ENCODE assay signal across 16 mouse cellular contexts in the genomic region with DNA sequence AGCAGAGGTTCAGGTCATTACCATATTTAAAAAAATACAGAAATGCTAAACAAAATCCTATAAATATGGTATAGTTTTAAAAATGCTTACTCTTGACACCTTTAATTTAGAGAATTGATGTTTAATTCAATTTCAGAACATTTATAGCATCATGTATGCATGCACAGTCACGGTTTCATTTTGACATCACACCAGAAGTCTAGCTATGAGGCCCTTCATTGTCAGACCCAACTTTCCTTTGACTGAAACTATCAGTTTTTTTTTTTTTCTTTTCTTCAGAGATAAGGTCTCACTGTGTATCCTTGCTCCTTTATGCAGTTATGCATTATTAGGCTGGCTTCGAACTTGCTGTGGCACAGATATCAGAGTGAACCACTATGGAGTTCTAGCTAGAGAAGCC.
DNase-seq lines count a peak whose midpoint lies in the region; TF ChIP-seq lines count a peak whose summit lies in the region.
"Had no signal": no experiment of that assay in that cellular context is flagged by ENCODE, and none has a peak within 500 bp of the region (broad histone marks: within the 10 kb centered on the region; RNA-seq: fewer than 3 reads in every experiment).

No protein-coding gene starts in this region.

- H3K9ac ChIP-seq in CH12.LX (ENCODE audit: insufficient read depth, low read depth): no peak overlapping the region

- no peak for DNase-seq in CH12.LX (ENCODE audit: extremely low read depth)
- no peak for DNase-seq in thymus, postnatal 14 days
- DNase-seq: adrenal gland, adult 2 months; adrenal gland, adult 8-10 months; adrenal gland, postnatal 10 days; adrenal gland, postnatal 14 days; adrenal gland, postnatal 25 days; adrenal gland, postnatal 36 days; B cell, adult 2 months; cerebellum, adult 11 months; cerebellum, adult 11-12 months; cerebellum, adult 18-20 months; cerebellum, adult 2 months; cerebellum, adult 8-10 months had no signal

- H3K79me2 ChIP-seq in CH12.LX (replicated peaks; ENCODE audit: control insufficient read depth, extremely low read depth, insufficient read depth, poor library complexity, severe bottlenecking): no peaks in the 10 kb centered on the region

- no peak for TF ChIP-seq CTCF in CH12.LX (conservative IDR thresholded peaks at IDR 0.05 in 1 of 2, IDR thresholded peaks at IDR 0.05 in 1 of 2; ENCODE audit: low read depth in 2 of 2, low read length in 2 of 2)

- TF ChIP-seq RAD21 in CH12.LX (IDR thresholded peaks at IDR 0.05; ENCODE audit: low read depth, low read length): no peak

- no peak for TF ChIP-seq EP300 in CH12.LX (IDR thresholded peaks at IDR 0.05; ENCODE audit: low read length)

- dilution Hi-C loops in CH12.LX (cut with MboI; ENCODE audit: extremely low pct_ligation_motif_present, extremely low pct_unique_long_range_greater_than_20kb, low sequenced_read_pairs): no loop called here

- H3K4me3 ChIP-seq in CH12.LX (replicated peaks in 1 of 3; ENCODE audit: low read depth in 2 of 3, low read length in 2 of 3, poor library complexity in 1 of 3): no peak overlapping the region

- no peak overlapping the region for H3K27ac ChIP-seq in CH12.LX (ENCODE audit: insufficient read depth, low read depth)

- H3K36me3 ChIP-seq in CH12.LX (replicated peaks in 1 of 2; ENCODE audit: control insufficient read depth in 1 of 2, insufficient read depth in 1 of 2, low read length in 1 of 2): no peaks in the 10 kb centered on the region
- H3K36me3 ChIP-seq: G1E had no signal

- in situ Hi-C loops in CH12.LX (cut with MboI; ENCODE audit: low pct_ligation_motif_present, low pct_unique_long_range_greater_than_20kb, low sequenced_read_pairs): no loop called here

- peaks cover 5 to 16% of the 10 kb centered on the region in 2 experiments for H3K4me1 ChIP-seq in CH12.LX (ENCODE audit: control insufficient read depth in 1 of 2, insufficient read depth in 2 of 2)

- no peaks in the 10 kb centered on the region for H3K9me3 ChIP-seq in CH12.LX (replicated peaks; ENCODE audit: low read length)
- H3K9me3 ChIP-seq: G1E had no signal

- no peak overlapping the region for H3K4me2 ChIP-seq in CH12.LX (ENCODE audit: insufficient read depth, low read depth, poor library complexity, severe bottlenecking)

- no peak for TF ChIP-seq POLR2A in CH12.LX (IDR thresholded peaks at IDR 0.05; ENCODE audit: low read depth, low read length)

- no peaks in the 10 kb centered on the region for H3K27me3 ChIP-seq in CH12.LX (replicated peaks)
- H3K27me3 ChIP-seq: Patski had no signal

TF ChIP-seq in CH12.LX, 34 proteins besides CTCF, POLR2A, EP300 and RAD21:
- no peak for TF ChIP-seq ZMIZ1 (IDR thresholded peaks at IDR 0.05; ENCODE audit: low read depth, low read length)
- TF ChIP-seq KAT2A (IDR thresholded peaks at IDR 0.05; ENCODE audit: insufficient replicate concordance, low read length): no peak
- no peak for TF ChIP-seq TCF12 (IDR thresholded peaks at IDR 0.05; ENCODE audit: low read depth, low read length)
- no peak for TF ChIP-seq TBP (conservative IDR thresholded peaks at IDR 0.05; ENCODE audit: low read depth, low read length)
- TF ChIP-seq ZKSCAN1 (IDR thresholded peaks at IDR 0.05; ENCODE audit: borderline replicate concordance, low read depth, low read length): no peak
- no peak for TF ChIP-seq UBTF (IDR thresholded peaks at IDR 0.05; ENCODE audit: low read depth, low read length)
- no peak for TF ChIP-seq POLR2AphosphoS2 (IDR thresholded peaks at IDR 0.05; ENCODE audit: low read depth, low read length)
- no peak for TF ChIP-seq NELFE (IDR thresholded peaks at IDR 0.05; ENCODE audit: low read depth, low read length)
- TF ChIP-seq ETS1 (conservative IDR thresholded peaks at IDR 0.05; ENCODE audit: low read depth, low read length): no peak
- peak; percentile 57; the same call in 1 of the 2 replicates for TF ChIP-seq IRF4 (IDR thresholded peaks at IDR 0.05; ENCODE audit: low read depth, low read length)
- TF ChIP-seq ZNF384 (IDR thresholded peaks at IDR 0.05; ENCODE audit: low read depth, low read length): peak; percentile 82
- TF ChIP-seq JUND (conservative IDR thresholded peaks at IDR 0.05; ENCODE audit: low read depth, low read length): peak; percentile 33; the same call in 1 of the 2 replicates
- TF ChIP-seq JUN (IDR thresholded peaks at IDR 0.05; ENCODE audit: insufficient read depth, low read depth, low read length): 0 out of 2 replicates have a peak, but pooled peaks have one; percentile 8
- no peak for TF ChIP-seq ELF1 (IDR thresholded peaks at IDR 0.05; ENCODE audit: low read depth, low read length)
- no peak for TF ChIP-seq CHD1 (IDR thresholded peaks at IDR 0.05; ENCODE audit: low read depth, low read length)
- TF ChIP-seq SIN3A (IDR thresholded peaks at IDR 0.05; ENCODE audit: low read length): no peak
- TF ChIP-seq MAFK (IDR thresholded peaks at IDR 0.05; ENCODE audit: insufficient replicate concordance, low read length): no peak
- TF ChIP-seq MEF2A (IDR thresholded peaks at IDR 0.05; ENCODE audit: borderline replicate concordance, low read depth, low read length): no peak
- no peak for TF ChIP-seq HCFC1 (IDR thresholded peaks at IDR 0.05; ENCODE audit: low read depth, low read length)
- no peak for TF ChIP-seq NRF1 (IDR thresholded peaks at IDR 0.05; ENCODE audit: low read depth, low read length)
- TF ChIP-seq GABPA (IDR thresholded peaks at IDR 0.05; ENCODE audit: insufficient replicate concordance, low read depth, low read length): no peak
- no peak for TF ChIP-seq SMC3 (IDR thresholded peaks at IDR 0.05; ENCODE audit: low read depth, low read length)
- no peak for TF ChIP-seq USF2 (conservative IDR thresholded peaks at IDR 0.05; ENCODE audit: low read depth, low read length)
- no peak for TF ChIP-seq ZC3H11A (IDR thresholded peaks at IDR 0.05; ENCODE audit: low read depth, low read length)
- no peak for TF ChIP-seq PAX5 (IDR thresholded peaks at IDR 0.05; ENCODE audit: low read length)
- TF ChIP-seq MYC (IDR thresholded peaks at IDR 0.05; ENCODE audit: low read depth, low read length): no peak
- TF ChIP-seq RCOR1 (conservative IDR thresholded peaks at IDR 0.05; ENCODE audit: low read depth, low read length): no peak
- no peak for TF ChIP-seq CHD2 (IDR thresholded peaks at IDR 0.05; ENCODE audit: low read length)
- no peak for TF ChIP-seq MXI1 (IDR thresholded peaks at IDR 0.05; ENCODE audit: low read depth, low read length)
- TF ChIP-seq MAZ (IDR thresholded peaks at IDR 0.05; ENCODE audit: low read depth, low read length): no peak
- TF ChIP-seq MAX (IDR thresholded peaks at IDR 0.05; ENCODE audit: low read length): no peak
